Mouse (Mus musculus) cerebellum, postnatal 14 days (tissue): ENCODE measurements at regions not wholly inside any gene's neighbourhood (a gene's known extent, or its start where the extent isn't known, plus 50 kb on each side); places are given as distances from the start of the nearest gene placed in this dataset.

ENCODE experiments used
- DNase-seq, 2 experiments: peaks; one replicate each; pipeline ENCODE4 v3.0.0; 2021; ENCODE audit warnings: mixed read lengths in 2 of 2

DNA sequence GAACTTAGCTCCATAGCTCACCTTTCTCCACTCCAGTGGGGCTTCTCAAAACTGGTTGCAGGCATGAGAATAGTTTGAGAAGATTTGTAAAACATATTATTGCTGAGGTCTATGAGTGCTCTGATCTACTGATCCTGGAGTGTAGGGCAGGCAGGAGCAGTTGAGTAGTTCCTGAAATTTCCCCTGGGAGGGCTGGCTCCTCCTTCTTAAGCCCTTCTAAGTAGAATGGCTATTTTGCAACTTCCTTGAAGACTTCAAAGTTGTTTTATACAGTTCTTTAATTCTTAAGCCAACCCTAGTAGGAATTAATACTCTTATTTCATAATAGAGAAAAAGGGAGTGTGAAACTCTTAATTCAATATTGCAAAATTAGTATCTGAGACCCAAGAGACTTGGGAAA lies 133.3 kb downstream of the Ptger3 start:
- DNase-seq = no peak

DNA sequence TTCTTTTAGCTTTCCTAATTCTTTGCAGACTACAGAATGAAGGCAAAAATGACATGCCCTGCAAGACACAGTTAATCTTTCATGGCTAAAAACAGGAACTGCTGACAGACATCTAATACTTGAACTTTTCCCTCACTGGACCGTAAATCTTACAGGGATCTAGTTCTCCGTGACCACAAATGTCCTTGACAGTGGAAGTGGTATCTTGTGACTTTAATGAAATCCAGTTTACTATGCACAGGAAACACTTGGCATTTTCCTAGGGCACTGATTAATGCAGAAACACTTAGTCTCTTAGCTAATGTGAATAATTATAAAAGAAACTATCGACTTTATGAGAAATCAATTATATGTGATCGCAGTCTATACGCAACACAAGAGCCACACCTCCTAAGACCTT lies 131.8 kb downstream of the Ptger3 start:
- no peak for DNase-seq

DNA sequence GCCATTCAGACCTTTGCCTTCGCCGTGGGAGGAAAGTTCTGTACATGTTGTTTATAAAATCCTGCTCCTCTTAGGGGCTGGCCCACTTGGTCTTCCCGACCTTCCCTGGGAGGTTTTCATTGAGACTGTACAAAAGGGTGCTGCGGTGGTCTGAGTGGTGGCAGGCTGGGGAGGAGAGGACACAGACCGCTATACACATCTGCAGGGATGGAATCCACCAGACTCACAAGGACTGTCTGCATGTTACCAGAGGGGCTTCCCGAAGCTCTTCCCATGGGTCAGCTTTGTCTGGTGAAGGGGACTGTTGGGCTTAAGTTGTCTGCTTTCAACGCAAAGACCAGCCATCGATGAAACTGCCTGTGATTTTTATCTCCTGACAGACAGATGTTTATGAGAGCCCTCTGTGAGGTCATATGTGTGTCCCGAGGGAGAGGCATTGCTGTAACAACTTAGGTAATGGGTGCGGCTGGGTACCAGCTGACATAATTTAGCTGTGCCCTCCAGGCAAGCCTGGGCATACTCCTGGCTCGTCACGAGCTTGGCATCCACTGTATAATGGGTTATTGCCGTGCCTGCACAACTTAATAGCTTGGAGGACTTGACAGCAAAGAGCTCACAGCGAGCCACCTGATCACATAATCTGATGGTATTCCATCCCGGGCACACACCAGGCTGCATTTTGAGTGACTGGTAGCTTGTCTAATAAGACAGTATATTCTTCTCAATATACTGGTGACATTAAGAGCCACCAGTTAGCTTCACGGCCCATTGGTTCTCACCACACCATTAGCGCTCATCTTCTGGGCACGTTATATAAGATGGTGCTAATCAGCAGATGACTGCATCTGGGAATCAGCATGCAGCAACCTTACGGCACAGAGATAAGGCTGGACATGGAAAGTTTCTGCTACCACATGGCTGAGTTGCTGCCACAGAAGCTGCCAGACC lies 128.7 kb downstream of the Ptger3 start:
- no peak for DNase-seq
